Mouse (Mus musculus) lung, postnatal 0 days (tissue): ENCODE results near the gene Lypd3. TPM values are rescaled to one million over a fixed set of nuclear protein-coding genes. Genes with fewer than 3 reads are reported as not detected.

Source experiments
- ATAC-seq: fragments of 200-750 bp; cut with Nextera tagmentation; 2 replicates; pipeline ENCODE4 v1.8.0; 2017; ENCODE audit warnings: moderate library complexity
- DNase-seq: peaks from one replicate; pipeline ENCODE4 v3.0.0-alpha.2; 2016; ENCODE audit warnings: low spot score
- H3K27ac ChIP-seq: fragments of 300-500 bp; sonication (generic); 2 replicates; pipeline ENCODE4 v1.5.1; 2014; ENCODE audit warnings: antibody characterized with exemption, mild to moderate bottlenecking, low read length, mixed read lengths
- H3K27me3 ChIP-seq: fragments of 300-500 bp; sonication (generic); replicated peaks from 2 replicates; pipeline ENCODE4 v1.6.1; 2014; ENCODE audit warnings: low read length, mixed read lengths; ENCODE audit not compliant: insufficient read depth
- H3K36me3 ChIP-seq: fragments of 300-500 bp; sonication (generic); 2 replicates; pipeline ENCODE4 v1.6.1; 2014; ENCODE audit warnings: low read length, mixed read lengths; ENCODE audit not compliant: insufficient read depth
- H3K4me1 ChIP-seq: fragments of 300-500 bp; sonication (generic); 2 replicates; pipeline ENCODE4 v1.6.1; 2014; ENCODE audit warnings: antibody characterized with exemption, low read depth, low read length, mixed read lengths; ENCODE audit not compliant: insufficient read depth
- H3K4me2 ChIP-seq: fragments of 300-500 bp; sonication (generic); replicated peaks from 2 replicates; pipeline ENCODE4 v1.6.1; 2014; ENCODE audit warnings: low read depth, mild to moderate bottlenecking, low read length, moderate library complexity, mixed read lengths
- H3K4me3 ChIP-seq: fragments of 300-500 bp; sonication (generic); 2 replicates; pipeline ENCODE4 v1.5.1; 2014; ENCODE audit warnings: low read depth, low read length
- H3K9ac ChIP-seq: fragments of 300-500 bp; sonication (generic); replicated peaks from 2 replicates; pipeline ENCODE4 v1.6.1; 2014; ENCODE audit warnings: low read depth, mild to moderate bottlenecking
- H3K9me3 ChIP-seq: fragments of 300-500 bp; sonication (generic); 2 replicates; pipeline ENCODE4 v1.6.1; 2016; ENCODE audit warnings: low read length, mixed read lengths
- CTCF ChIP-seq: IDR thresholded peaks from 2 replicates; pipeline ENCODE4 v1.5.1; 2016; ENCODE audit warnings: antibody characterized with exemption, mild to moderate bottlenecking
- EP300 ChIP-seq: IDR thresholded peaks from 2 replicates; pipeline ENCODE4 v1.6.1; 2016; ENCODE audit warnings: antibody characterized with exemption, mild to moderate bottlenecking, control low read depth
- WGBS: fragments of 180-500 bp; shearing (Covaris S2); extraction: QIAGEN DNeasy Blood & Tissue Kit; methylation state at CpG from one replicate; pipeline ENCODE4 v1.1.7; 2014; 5-methylcytosine and 5-hydroxymethylcytosine counted together
- polyA plus RNA-seq: library from polyadenylated mRNA; unstranded; fragments of >200 nt; fragmentation: Nextera tagmentation; extraction: Ambion mirVana; gene quantifications from 2 replicates; pipeline ENCODE4 v1.2.1, GENCODE M21; 2015

Gene Lypd3
- polyA plus RNA-seq, 1 experiment from 2014 or later = not detected

DNA sequence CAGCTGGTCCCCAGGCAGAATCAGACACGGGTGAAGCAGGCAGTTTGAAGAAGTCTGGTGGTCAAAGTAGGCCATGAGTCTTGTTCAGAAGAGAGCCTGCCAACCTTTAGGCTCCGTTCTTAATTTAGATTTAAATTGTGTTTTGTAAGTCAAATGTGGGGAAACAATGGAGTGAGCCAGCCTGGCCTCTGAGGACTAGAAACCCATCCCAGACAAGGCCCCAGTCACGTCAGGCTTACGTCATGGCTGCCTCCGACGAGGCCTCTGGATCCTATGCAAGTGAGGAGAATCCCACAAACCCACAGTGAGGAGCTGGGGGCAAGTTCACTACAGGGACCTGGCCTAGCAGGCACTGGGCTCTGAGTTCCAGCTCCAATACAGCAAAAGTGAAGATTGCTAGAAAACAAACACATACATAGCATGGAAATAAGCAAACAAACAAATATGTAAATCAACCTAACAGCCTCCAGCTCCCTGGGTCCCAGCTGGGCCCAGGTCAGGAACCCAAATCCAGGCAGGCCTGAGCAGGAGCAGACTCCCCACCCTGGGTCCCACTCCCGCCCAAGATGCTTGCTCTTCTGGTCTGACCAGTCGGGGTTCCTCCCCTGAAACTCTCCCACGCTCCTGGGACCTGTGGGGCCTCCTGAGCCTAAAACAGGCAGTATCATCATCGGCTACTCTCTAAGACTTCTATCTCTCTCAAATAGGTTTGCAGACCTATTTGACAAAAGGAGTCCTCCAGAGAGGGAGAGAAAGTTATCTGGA is 6.1 kb upstream of the Lypd3 start:
- Histone ChIP-seq H3K9ac (no peak overlapping the region), H3K4me1 (no peaks in the 10 kb centered on the region), H3K36me3 (no peaks in the 10 kb centered on the region), H3K27me3 (no peaks in the 10 kb centered on the region), H3K9me3 (no peaks in the 10 kb centered on the region), H3K4me2 (no peak overlapping the region), H3K4me3 (no peak overlapping the region), H3K27ac (no peak overlapping the region)
- 74% methylated on average over 10 of the region's 10 CpGs for WGBS
- no peak for DNase-seq
- no peak for TF ChIP-seq CTCF
- TF ChIP-seq EP300 = no peak
- no peak for ATAC-seq

DNA sequence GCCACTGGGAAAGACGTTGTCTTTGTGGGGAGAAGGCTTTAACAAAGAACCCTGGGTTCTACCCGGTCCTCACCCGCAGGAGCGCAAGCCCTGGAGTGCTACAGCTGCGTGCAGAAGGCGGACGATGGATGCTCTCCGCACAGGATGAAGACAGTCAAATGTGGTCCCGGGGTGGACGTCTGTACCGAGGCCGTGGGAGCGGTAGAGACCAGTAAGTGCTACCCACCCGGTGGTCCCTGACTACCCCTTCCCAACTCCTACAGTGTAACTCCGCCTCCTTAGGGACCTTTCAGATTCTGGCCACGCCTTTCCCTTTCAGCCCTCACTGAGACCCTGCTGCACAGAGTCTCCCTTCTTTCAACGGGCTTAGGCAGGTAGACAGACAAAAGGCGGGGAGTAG is 696 bp downstream of the Lypd3 start:
- Histone ChIP-seq H3K27me3 (0 out of 2 replicates have a peak, but pooled peaks cover 7% of the 10 kb centered on the region), H3K4me3 (no peak overlapping the region)
- TF ChIP-seq EP300 (no peak), CTCF (no peak)

DNA sequence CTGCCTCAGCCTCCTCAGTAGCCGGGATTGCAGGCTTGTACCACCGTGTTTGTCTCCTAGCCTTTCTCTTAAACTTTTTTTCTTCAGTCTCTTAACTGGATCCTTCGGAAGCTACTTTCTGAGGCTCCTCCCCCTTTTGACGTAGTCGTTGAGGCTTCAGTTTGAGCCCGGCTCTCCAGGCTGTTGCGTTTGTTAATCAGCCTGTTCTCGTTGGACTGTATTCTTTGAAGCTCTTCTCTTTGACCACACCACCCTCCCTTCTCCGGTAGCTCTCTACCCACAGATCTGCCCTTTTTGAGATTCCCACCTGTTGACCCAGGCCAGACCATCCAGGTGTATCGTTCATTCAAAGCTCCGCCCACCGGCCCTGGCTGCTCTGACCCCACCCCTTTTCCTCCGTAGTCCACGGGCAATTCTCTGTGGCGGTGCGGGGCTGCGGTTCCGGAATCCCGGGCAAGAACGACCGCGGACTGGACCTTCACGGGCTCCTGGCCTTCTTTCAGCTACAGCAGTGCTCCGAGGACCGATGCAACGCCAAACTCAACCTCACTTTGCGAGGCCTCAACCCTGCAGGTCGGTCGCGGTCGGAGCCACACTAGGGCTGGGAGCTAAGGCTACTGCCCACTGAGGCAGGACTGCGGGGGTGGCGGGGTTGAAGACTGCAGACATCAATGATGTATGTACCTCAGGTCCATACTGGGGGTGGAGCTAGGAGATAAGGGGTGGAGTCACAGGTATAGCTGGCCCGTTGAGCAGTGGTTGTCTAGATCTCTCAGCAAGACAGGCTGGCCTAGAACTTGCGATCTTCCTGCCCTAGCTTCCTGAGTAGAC is 1.9 kb downstream of the Lypd3 start:
- peak; percentile 39 for ATAC-seq
- 3% methylated on average over 35 of the region's 35 CpGs for WGBS

More for the DNA sequence above, 696 bp downstream of the Lypd3 start:
- no peaks in the 10 kb centered on the region for H3K4me1 ChIP-seq
- DNase-seq = no peak
- no peaks in the 10 kb centered on the region for H3K36me3 ChIP-seq
- H3K4me2 ChIP-seq = no peak overlapping the region
- H3K27ac ChIP-seq = no peak overlapping the region
- no peak for ATAC-seq
- 4% methylated on average over 18 of the region's 18 CpGs for WGBS
- no peak overlapping the region for H3K9ac ChIP-seq
- no peaks in the 10 kb centered on the region for H3K9me3 ChIP-seq

DNA sequence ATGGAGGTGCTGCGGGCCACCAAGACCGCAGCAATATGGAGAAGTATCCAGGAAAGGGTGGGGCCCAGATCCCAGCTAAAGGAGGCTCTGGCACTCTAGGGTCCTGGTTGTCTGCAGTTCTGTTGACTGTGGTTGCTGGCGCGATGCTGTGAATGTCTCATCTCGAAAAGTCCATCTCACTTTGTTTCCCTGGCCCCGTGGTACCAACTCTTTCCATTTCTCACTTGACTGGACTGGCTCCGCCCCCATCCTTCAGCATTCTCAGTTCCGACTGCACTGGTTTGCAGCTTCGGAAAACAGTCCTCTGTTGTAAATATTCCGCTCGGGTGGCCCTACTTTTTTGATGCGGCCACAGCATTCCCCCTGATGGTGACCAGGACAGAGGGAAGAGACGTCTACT is 4.1 kb downstream of the Lypd3 start:
- H3K4me2 ChIP-seq = no peak overlapping the region
- H3K27me3 ChIP-seq = 0 out of 2 replicates have a peak, but pooled peaks cover 7% of the 10 kb centered on the region
- no peak overlapping the region for H3K27ac ChIP-seq
- no peak for TF ChIP-seq EP300
- no peak for TF ChIP-seq CTCF
- WGBS = 62% methylated on average over 13 of the region's 13 CpGs
- no peaks in the 10 kb centered on the region for H3K36me3 ChIP-seq
- H3K4me1 ChIP-seq = no peaks in the 10 kb centered on the region
- H3K4me3 ChIP-seq = no peak overlapping the region
- H3K9ac ChIP-seq = no peak overlapping the region
- DNase-seq = no peak
- ATAC-seq = no peak
- H3K9me3 ChIP-seq = no peaks in the 10 kb centered on the region

More for the DNA sequence above, 1.9 kb downstream of the Lypd3 start:
- no peaks in the 10 kb centered on the region for H3K36me3 ChIP-seq
- no peaks in the 10 kb centered on the region for H3K9me3 ChIP-seq
- H3K4me1 ChIP-seq = no peaks in the 10 kb centered on the region
- peak overlapping the region; percentile 40 for H3K4me3 ChIP-seq
- H3K9ac ChIP-seq = no peak overlapping the region; the same call in 1 of the 2 replicates
- H3K27ac ChIP-seq = no peak overlapping the region
- peak; percentile 61 for DNase-seq
- TF ChIP-seq EP300 = no peak
- TF ChIP-seq CTCF = no peak
- H3K4me2 ChIP-seq = peak overlapping the region; percentile 70
- H3K27me3 ChIP-seq = 0 out of 2 replicates have a peak, but pooled peaks cover 7% of the 10 kb centered on the region

DNA sequence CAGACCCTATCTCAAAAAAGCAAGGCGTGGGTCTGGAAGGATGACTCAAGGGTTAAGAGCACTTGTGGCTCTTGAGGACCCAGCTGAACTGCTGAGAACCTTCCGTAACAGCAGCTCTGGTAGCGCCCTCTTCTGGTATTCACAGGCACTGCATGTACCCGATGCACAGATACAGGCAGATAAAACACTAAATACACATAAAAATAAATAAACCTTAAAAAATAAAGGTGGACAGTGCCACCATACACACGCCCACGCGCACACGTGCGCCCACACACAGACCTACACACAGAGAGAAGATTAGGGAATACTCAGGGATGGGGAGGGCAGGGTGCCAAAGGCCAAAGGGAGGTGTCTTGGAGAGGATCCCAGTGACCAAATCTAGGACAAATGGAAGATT is 6.1 kb downstream of the Lypd3 start:
- 6% methylated on average over 9 of the region's 9 CpGs for WGBS
- no peak overlapping the region for H3K4me3 ChIP-seq
- no peak overlapping the region for H3K9ac ChIP-seq
- no peak overlapping the region for H3K27ac ChIP-seq
- DNase-seq (peak; percentile 71), ATAC-seq (no peak; the same call in 1 of the 2 replicates)
- TF ChIP-seq CTCF = peak; percentile 82
- no peak for TF ChIP-seq EP300
- H3K4me2 ChIP-seq = no peak overlapping the region
- no peaks in the 10 kb centered on the region for H3K36me3 ChIP-seq
- no peaks in the 10 kb centered on the region for H3K4me1 ChIP-seq
- H3K27me3 ChIP-seq = no peaks in the 10 kb centered on the region
- H3K9me3 ChIP-seq = no peaks in the 10 kb centered on the region

DNA sequence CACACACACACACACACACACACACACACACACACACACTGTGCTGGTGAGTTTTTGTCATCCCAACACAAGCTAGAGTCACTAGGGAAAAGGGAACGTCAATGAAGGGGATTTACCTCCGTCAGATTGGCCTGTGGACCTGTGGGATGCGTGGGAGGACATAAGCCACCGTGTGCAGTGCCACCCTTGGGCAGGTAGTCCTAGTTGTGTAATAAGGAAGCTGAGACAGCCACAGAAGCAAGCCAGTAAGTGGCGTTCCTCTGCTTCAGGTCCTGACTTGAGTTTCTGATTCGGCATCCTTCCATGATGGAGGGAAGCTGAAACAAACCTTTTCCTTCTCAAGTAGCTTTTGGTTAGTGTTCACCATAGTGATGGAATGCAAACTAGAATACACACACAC is 8.1 kb downstream of the Lypd3 start:
- no peak overlapping the region for H3K4me2 ChIP-seq
- H3K36me3 ChIP-seq = no peaks in the 10 kb centered on the region
- H3K27me3 ChIP-seq = no peaks in the 10 kb centered on the region
- H3K4me3 ChIP-seq = no peak overlapping the region
- H3K4me1 ChIP-seq = no peaks in the 10 kb centered on the region
- no peak for TF ChIP-seq EP300
- no peak for TF ChIP-seq CTCF
- no peak overlapping the region for H3K9ac ChIP-seq
- DNase-seq (no peak), ATAC-seq (no peak)
- 73% methylated on average over 6 of the region's 6 CpGs for WGBS
- no peak overlapping the region for H3K27ac ChIP-seq
- H3K9me3 ChIP-seq = no peaks in the 10 kb centered on the region
